Mouse (Mus musculus) lung, postnatal 0 days (tissue): ENCODE measurements around the gene Hist2h2ab.

ENCODE experiments used
- CTCF ChIP-seq: IDR thresholded peaks from 2 replicates; pipeline ENCODE4 v1.5.1; 2016; ENCODE audit warnings: antibody characterized with exemption, mild to moderate bottlenecking
- EP300 ChIP-seq: IDR thresholded peaks from 2 replicates; pipeline ENCODE4 v1.6.1; 2016; ENCODE audit warnings: antibody characterized with exemption, mild to moderate bottlenecking, control low read depth

GRCm38 (mm10) chr3:96260220-96260619, 40.6 kb downstream of the Hist2h2ab start:
- TF ChIP-seq EP300 (no peak), CTCF (no peak)
